ENCODE assay signal across 8 mouse cellular contexts in genomic region chr19:4942551-4943252, GRCm38 (mm10). TPM values are rescaled to one million over a fixed set of nuclear protein-coding genes. Genes with fewer than 3 reads are reported as not detected.
DNase-seq lines count a peak whose midpoint lies in the region; ATAC-seq lines count a peak whose summit lies in the region.

TSS of gene Peli3 (minus strand) at chr19:4943127.

- peak; percentile 98 for ATAC-seq in intestine, embryonic 16.5 days

- H3K9ac ChIP-seq in intestine, embryonic 16.5 days (ENCODE audit: low read depth, low read length), result peak within 1 kb of the TSS; percentile 77

- H3K9me3 ChIP-seq in intestine, embryonic 16.5 days (ENCODE audit: control insufficient read depth, low read length), result no peaks in the 10 kb centered on the region
- H3K9me3 ChIP-seq in midbrain, embryonic 10.5 days (replicated peaks), result no peaks in the 10 kb centered on the region

- WGBS in intestine, embryonic 16.5 days, result under 1% methylated on average over 39 of the region's 55 CpGs
- WGBS in midbrain, embryonic 10.5 days, result under 1% methylated on average over 55 of the region's 55 CpGs

- intact Hi-C loops in gastrocnemius, postnatal 36 days (cut with DNase I), result no loop called here
- intact Hi-C loops in left cerebral cortex, postnatal 36 days (cut with DNase I), result no loop called here

- H3K27me3 ChIP-seq in intestine, embryonic 16.5 days (replicated peaks; ENCODE audit: control insufficient read depth, insufficient read depth, low read length), result no peaks in the 10 kb centered on the region
- H3K27me3 ChIP-seq in midbrain, embryonic 10.5 days (ENCODE audit: low read depth, poor library complexity, severe bottlenecking), result peaks cover 28% of the 10 kb centered on the region

- no peak within 1 kb of the TSS for H3K27ac ChIP-seq in intestine, embryonic 16.5 days (ENCODE audit: low read length)
- H3K27ac ChIP-seq in midbrain, embryonic 10.5 days (replicated peaks), result peak within 1 kb of the TSS; percentile 72

- peak within 1 kb of the TSS; percentile 72 for H3K4me3 ChIP-seq in intestine, embryonic 16.5 days (ENCODE audit: low read length)
- peak within 1 kb of the TSS; percentile 82 for H3K4me3 ChIP-seq in midbrain, embryonic 10.5 days

- H3K4me1 ChIP-seq in intestine, embryonic 16.5 days (ENCODE audit: control insufficient read depth, insufficient read depth, low read length), result peaks cover 2% of the 10 kb centered on the region; the same call in 1 of the 2 replicates
- H3K4me1 ChIP-seq in midbrain, embryonic 10.5 days, result peaks cover 17% of the 10 kb centered on the region

- H3K4me2 ChIP-seq in intestine, embryonic 16.5 days (ENCODE audit: low read depth, low read length), result peak within 1 kb of the TSS; percentile 96

- no peaks in the 10 kb centered on the region for H3K36me3 ChIP-seq in intestine, embryonic 16.5 days (ENCODE audit: control insufficient read depth, insufficient read depth, low read length)
- H3K36me3 ChIP-seq in midbrain, embryonic 10.5 days, result no peaks in the 10 kb centered on the region

- peak; percentile 87 to 96 for DNase-seq in adrenal gland, adult (ENCODE audit: inconsistent age in 2 of 2, low spot score in 1 of 2)
- peak; percentile 91 for DNase-seq in embryo, embryonic 11 days
- DNase-seq in gastrocnemius, postnatal 36 days, result peak; percentile 69 to 74
- peak; percentile 78 to 79 for DNase-seq in left cerebral cortex, postnatal 36 days (ENCODE audit: low spot score in 2 of 2)
- DNase-seq in midbrain, embryonic 10.5 days (ENCODE audit: low spot score), result peak; percentile 87
- DNase-seq in right cerebral cortex, postnatal 36 days (ENCODE audit: low spot score in 2 of 2), result peak; percentile 63 to 72
- peak; percentile 74 to 87 for DNase-seq in urinary bladder, postnatal 4 days (ENCODE audit: low spot score in 2 of 2)

RNA-seq across cellular contexts. Expression of gene Peli3, which starts in this region (rescaled TPM):
- total RNA-seq in gastrocnemius, postnatal 36 days (2021), result 1 to 10 TPM; 1.3 to 1.4 TPM
- polyA plus RNA-seq in intestine, embryonic 16.5 days (2015; fragmentation: Nextera tagmentation; extraction: Ambion mirVana), result 1.3 and 1.6 TPM in 2 replicates
- total RNA-seq in left cerebral cortex, postnatal 36 days (2021), result 10 to 100 TPM; 25.4 to 32.9 TPM
- 1.5 and 1.9 TPM in 2 replicates for polyA plus RNA-seq in midbrain, embryonic 10.5 days (2016; fragmentation: Nextera tagmentation; extraction: Ambion mirVana)

Comparison
In these comparisons a context has a peak if more than half of its experiments do, and no peak if none do; other contexts are left out.
1. RNA of gene Peli3 (total RNA-seq): 25.4 to 32.9 TPM in left cerebral cortex, postnatal 36 days; 1.3 to 1.4 TPM in gastrocnemius, postnatal 36 days; every median in the first group is over 10 times any median in the second.
2. Peak in every context shown above with its lines, with median percentiles within 50 percentile points of each other: DNase-seq.